8 mouse cellular contexts compared by ENCODE assay signal in the genomic region with DNA sequence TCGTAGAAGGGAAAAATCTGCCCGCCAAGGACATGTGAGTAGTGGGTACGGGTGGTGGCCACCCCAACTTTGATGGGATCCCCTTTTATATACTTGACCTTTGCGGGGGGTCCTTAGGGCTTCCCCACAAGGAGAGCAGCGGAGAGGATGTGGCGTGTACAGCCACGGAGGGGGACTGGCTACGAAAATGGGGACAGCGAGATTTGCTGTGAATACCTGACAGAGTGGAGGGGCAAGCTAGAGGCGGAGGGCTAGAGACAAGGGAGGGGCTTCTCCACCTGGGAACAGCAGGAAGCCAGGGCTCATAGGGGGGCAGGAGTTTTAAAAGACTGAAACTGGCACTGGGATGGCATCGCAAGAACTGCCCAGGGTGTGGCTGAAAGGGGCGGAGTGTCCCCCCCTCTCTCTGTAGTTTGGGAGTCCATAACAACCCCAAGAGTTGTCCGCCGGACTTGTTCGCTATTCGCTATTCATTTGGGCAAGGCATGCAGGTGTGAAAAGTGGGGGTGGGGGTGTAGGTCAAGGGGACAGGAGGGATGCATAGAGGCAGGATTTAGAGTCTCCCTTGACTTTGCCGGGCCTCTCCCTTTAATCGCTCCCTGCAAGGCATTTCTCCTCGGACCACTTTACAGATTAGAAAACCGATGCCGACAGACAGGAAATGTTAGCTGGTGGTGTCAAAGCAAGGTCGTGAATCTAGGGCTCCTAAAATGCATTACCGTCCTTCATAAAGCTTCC. TPM values are rescaled to one million over a fixed set of nuclear protein-coding genes. Genes with fewer than 3 reads are reported as not detected.
A peak's percentile ranks its signal among the peaks of the same experiment; 100 is the strongest.
DNase-seq lines count a peak whose midpoint lies in the region; ATAC-seq lines count a peak whose summit lies in the region.

No protein-coding gene starts in this region.

- peaks cover 10% of the 10 kb centered on the region for H3K27me3 ChIP-seq in hindbrain, embryonic 11.5 days (ENCODE audit: control insufficient read depth, insufficient read depth, low read length)

- H3K9me3 ChIP-seq in hindbrain, embryonic 11.5 days (ENCODE audit: control insufficient read depth, low read length), result no peaks in the 10 kb centered on the region

- WGBS in hindbrain, embryonic 11.5 days, result under 1% methylated on average over 23 of the region's 23 CpGs
- WGBS in macrophage (ENCODE audit: missing documents), result 1% methylated on average over 23 of the region's 23 CpGs

- H3K36me3 ChIP-seq in hindbrain, embryonic 11.5 days (ENCODE audit: control insufficient read depth, insufficient read depth, low read length), result no peaks in the 10 kb centered on the region
- peaks cover 12% of the 10 kb centered on the region for H3K36me3 ChIP-seq in macrophage (ENCODE audit: inconsistent target)

- H3K4me3 ChIP-seq in hindbrain, embryonic 11.5 days (ENCODE audit: low read depth, low read length), result peak overlapping the region; percentile 37
- peak overlapping the region; percentile 98 for H3K4me3 ChIP-seq in macrophage (ENCODE audit: inconsistent target)

- peak overlapping the region; percentile 37 for H3K9ac ChIP-seq in hindbrain, embryonic 11.5 days (ENCODE audit: low read depth, low read length)

- H3K79me2 ChIP-seq in macrophage (ENCODE audit: inconsistent target), result peaks cover 48% of the 10 kb centered on the region

- peak; percentile 39 for ATAC-seq in hindbrain, embryonic 11.5 days (ENCODE audit: low FRiP score)

- DNase-seq in embryo, embryonic 10.5 days (ENCODE audit: low spot score), result peak; percentile 27
- no peak for DNase-seq in embryo, embryonic 9.5 days (ENCODE audit: extremely low spot score)
- peak; percentile 36 for DNase-seq in thymus, postnatal 14 days
- no peak for DNase-seq in thymus, postnatal 36 days
- DNase-seq in hindbrain, embryonic 11.5 days (ENCODE audit: low spot score), result no peak
- DNase-seq in c-Kit-positive CD71-positive TER-119-positive erythroid progenitor cells, embryonic 14.5 days (ENCODE audit: low spot score), result no peak
- no peak for DNase-seq in testis, postnatal 10 days (ENCODE audit: low spot score)

- H3K4me2 ChIP-seq in hindbrain, embryonic 11.5 days (replicated peaks; ENCODE audit: low read depth, low read length), result peak overlapping the region; percentile 82

- H3K27ac ChIP-seq in hindbrain, embryonic 11.5 days (ENCODE audit: low read depth, low read length), result no peak overlapping the region
- peak overlapping the region; percentile 91 for H3K27ac ChIP-seq in macrophage

- peaks cover 6% of the 10 kb centered on the region; the same call in 1 of the 2 replicates for H3K4me1 ChIP-seq in hindbrain, embryonic 11.5 days (replicated peaks; ENCODE audit: control insufficient read depth, insufficient read depth, low read length)

RNA-seq across cellular contexts. Expression of a gene that starts 0.6 kb away (rescaled TPM):
- 5.2 and 6.1 TPM in 2 replicates for polyA plus RNA-seq in hindbrain, embryonic 11.5 days (2014; fragmentation: Nextera tagmentation; extraction: Ambion mirVana)
- total RNA-seq in macrophage (2018; cell fraction: chromatin; rRNA removed), result 1,000 to 10,000 TPM in 17 of 26 experiments, 100 to 1,000 TPM in 9; 637 to 2,788 (median 1,448) TPM
- 100 to 1,000 TPM in 24 of 26 experiments, 10 to 100 TPM in 2; 98.6 to 294 (median 162) TPM for total RNA-seq in macrophage (2018; cell fraction: cytosol; rRNA removed)
- total RNA-seq in macrophage (2018; cell fraction: nucleus; rRNA removed), result 1,000 to 10,000 TPM in 3 of 26 experiments, 100 to 1,000 TPM in 23; 233 to 2,281 (median 710) TPM
- 51.3 to 186 TPM (median 61.5 TPM) in 3 replicates for polyA plus RNA-seq in macrophage (2018)

RNA-seq across cellular contexts. Expression of a gene that starts 30.0 kb away (rescaled TPM):
- polyA plus RNA-seq in hindbrain, embryonic 11.5 days (2014; fragmentation: Nextera tagmentation; extraction: Ambion mirVana), result 2.4 and 2.7 TPM in 2 replicates
- not detected for total RNA-seq in macrophage (2018; cell fraction: chromatin; rRNA removed)
- not detected for total RNA-seq in macrophage (2018; cell fraction: cytosol; rRNA removed)
- not detected for total RNA-seq in macrophage (2018; cell fraction: nucleus; rRNA removed)
- not detected in 3 replicates for polyA plus RNA-seq in macrophage (2018)

RNA-seq across cellular contexts. Expression of a gene that starts 32.1 kb away (rescaled TPM):
- 238 and 247 TPM in 2 replicates for polyA plus RNA-seq in hindbrain, embryonic 11.5 days (2014; fragmentation: Nextera tagmentation; extraction: Ambion mirVana)
- 10 to 100 TPM in 5 of 26 experiments, 1 to 10 TPM in 21; 2.0 to 13.9 (median 6.0) TPM for total RNA-seq in macrophage (2018; cell fraction: chromatin; rRNA removed)
- 10 to 100 TPM; 39.3 to 85.6 (median 60.6) TPM for total RNA-seq in macrophage (2018; cell fraction: cytosol; rRNA removed)
- total RNA-seq in macrophage (2018; cell fraction: nucleus; rRNA removed), result 10 to 100 TPM in 17 of 26 experiments, 1 to 10 TPM in 9; 6.1 to 23.0 (median 13.5) TPM
- 75.0 to 118 TPM (median 101 TPM) in 3 replicates for polyA plus RNA-seq in macrophage (2018)

RNA-seq across cellular contexts. Expression of a gene that starts 46.0 kb away (rescaled TPM):
- polyA plus RNA-seq in hindbrain, embryonic 11.5 days (2014; fragmentation: Nextera tagmentation; extraction: Ambion mirVana), result 0.11 and 0.45 TPM in 2 replicates
- total RNA-seq in macrophage (2018; cell fraction: chromatin; rRNA removed), result 1 to 10 TPM in 1 of 26 experiments, under 1 TPM in 5, not detected in 20; 0.22 to 2.9 (median 0.37) TPM
- under 1 TPM in 15 of 26 experiments, not detected in 11; under 0.01 to 0.32 (median 0.17) TPM for total RNA-seq in macrophage (2018; cell fraction: cytosol; rRNA removed)
- total RNA-seq in macrophage (2018; cell fraction: nucleus; rRNA removed), result 1 to 10 TPM in 1 of 26 experiments, under 1 TPM in 11, not detected in 14; 0.11 to 1.4 (median 0.23) TPM
- not detected in 3 replicates for polyA plus RNA-seq in macrophage (2018)

RNA-seq across cellular contexts. Expression of a gene that starts 51.6 kb away (rescaled TPM):
- 34.7 and 37.5 TPM in 2 replicates for polyA plus RNA-seq in hindbrain, embryonic 11.5 days (2014; fragmentation: Nextera tagmentation; extraction: Ambion mirVana)
- total RNA-seq in macrophage (2018; cell fraction: chromatin; rRNA removed), result 10 to 100 TPM in 23 of 26 experiments, 1 to 10 TPM in 3; 7.4 to 46.2 (median 24.5) TPM
- 10 to 100 TPM in 4 of 26 experiments, 1 to 10 TPM in 22; 4.8 to 11.6 (median 8.1) TPM for total RNA-seq in macrophage (2018; cell fraction: cytosol; rRNA removed)
- total RNA-seq in macrophage (2018; cell fraction: nucleus; rRNA removed), result 10 to 100 TPM in 15 of 26 experiments, 1 to 10 TPM in 11; 6.6 to 29.7 (median 12.1) TPM
- 6.0 to 13.5 TPM (median 9.4 TPM) in 3 replicates for polyA plus RNA-seq in macrophage (2018)

Comparison
In these comparisons a context has a peak if more than half of its experiments do, and no peak if none do; other contexts are left out.
1. DNase-seq: peak in embryo, embryonic 10.5 days (single experiment) and thymus, postnatal 14 days (single experiment); none in embryo, embryonic 9.5 days (single experiment), thymus, postnatal 36 days (0 of 2), hindbrain, embryonic 11.5 days (single experiment), c-Kit-positive CD71-positive TER-119-positive erythroid progenitor cells, embryonic 14.5 days (single experiment) and testis, postnatal 10 days (single experiment).